Mouse (Mus musculus) myocyte (in vitro differentiated cells): Measurements from ENCODE around the gene Rgs16. TPM values are rescaled to one million over a fixed set of nuclear protein-coding genes. Genes with fewer than 3 reads are reported as not detected.

Source experiments
- H3K27me3 ChIP-seq: one replicate; pipeline ENCODE4 v1.6.1; 2011; ENCODE audit not compliant: control insufficient read depth, insufficient read depth, insufficient read length
- H3K36me3 ChIP-seq: one replicate; pipeline ENCODE4 v1.6.1; 2011; ENCODE audit not compliant: control insufficient read depth, insufficient read depth
- H3K4me2 ChIP-seq: one replicate; pipeline ENCODE4 v1.6.1; 2011; ENCODE audit warnings: low read depth, control low read depth
- H3K4me3 ChIP-seq: one replicate; pipeline ENCODE4 v1.5.1; 2011; ENCODE audit warnings: mild to moderate bottlenecking, control low read depth, moderate library complexity
- H3K79me2 ChIP-seq: one replicate; pipeline ENCODE4 v1.6.1; 2011; ENCODE audit not compliant: control insufficient read depth, insufficient read depth
- H3ac ChIP-seq: one replicate; pipeline ENCODE4 v1.6.1; 2011; ENCODE audit not compliant: control insufficient read depth, insufficient read length
- CEBPB ChIP-seq: IDR thresholded peaks from 2 replicates; pipeline ENCODE4 v1.6.1; 2011; ENCODE audit warnings: mild to moderate bottlenecking, moderate library complexity; ENCODE audit not compliant: poor library complexity, insufficient read depth, severe bottlenecking
- E2F4 ChIP-seq: IDR thresholded peaks from one replicate; pipeline ENCODE4 v1.6.1; 2011; ENCODE audit warnings: mild to moderate bottlenecking, control low read depth, moderate library complexity; ENCODE audit not compliant: insufficient read depth
- MAX ChIP-seq: IDR thresholded peaks from one replicate; pipeline ENCODE4 v1.6.1; 2011; ENCODE audit warnings: low read depth, mild to moderate bottlenecking, control low read depth
- MYOD1 ChIP-seq, 3 experiments: IDR thresholded peaks; one replicate each; pipeline ENCODE4 v1.6.1; 2011; ENCODE audit warnings: control low read depth in 2 of 3, low read depth in 2 of 3, mild to moderate bottlenecking in 2 of 3, moderate library complexity in 1 of 3; ENCODE audit not compliant: insufficient read length in 2 of 3, control insufficient read depth in 1 of 3
- MYOG ChIP-seq, 3 experiments: IDR thresholded peaks; one replicate each; pipeline ENCODE4 v1.6.1; 2011; ENCODE audit warnings: control low read depth in 2 of 3, low read depth in 2 of 3, mild to moderate bottlenecking in 2 of 3; ENCODE audit not compliant: insufficient read length in 2 of 3, control insufficient read depth in 1 of 3, insufficient read depth in 1 of 3
- POLR2A ChIP-seq: IDR thresholded peaks from one replicate; pipeline ENCODE4 v1.6.1; 2011; ENCODE audit warnings: low read depth, mild to moderate bottlenecking, control low read depth, moderate library complexity; ENCODE audit not compliant: insufficient read length
- POLR2AphosphoS2 ChIP-seq: IDR thresholded peaks from one replicate; pipeline ENCODE4 v1.6.1; 2011; ENCODE audit warnings: low read depth, control low read depth; ENCODE audit not compliant: insufficient read length
- REST ChIP-seq: IDR thresholded peaks from one replicate; pipeline ENCODE4 v1.6.1; 2011; ENCODE audit warnings: mild to moderate bottlenecking, control low read depth, moderate library complexity; ENCODE audit not compliant: insufficient read depth, insufficient read length
- SRF ChIP-seq: IDR thresholded peaks from one replicate; pipeline ENCODE4 v1.6.1; 2011; ENCODE audit warnings: low read depth; ENCODE audit not compliant: control insufficient read depth, insufficient read length
- TCF12 ChIP-seq: IDR thresholded peaks from one replicate; pipeline ENCODE4 v1.6.1; 2011; ENCODE audit warnings: mild to moderate bottlenecking, control low read depth; ENCODE audit not compliant: poor library complexity, insufficient read depth, severe bottlenecking
- TCF3 ChIP-seq: IDR thresholded peaks from one replicate; pipeline ENCODE4 v1.6.1; 2011; ENCODE audit warnings: low read depth, control low read depth; ENCODE audit not compliant: insufficient read length
- USF1 ChIP-seq: IDR thresholded peaks from one replicate; pipeline ENCODE4 v1.6.1; 2011; ENCODE audit warnings: low read depth, mild to moderate bottlenecking, control low read depth, moderate library complexity
- polyA plus RNA-seq: library from polyadenylated mRNA; unstranded; fragments of >200 nt; fragmentation: generic; extraction: Trizol; gene quantifications from one replicate; pipeline ENCODE4 v1.2.1, GENCODE M21; 2012; ENCODE audit warnings: missing spikeins

Gene Rgs16
- polyA plus RNA-seq, 1 experiment: 6.5 TPM

DNA sequence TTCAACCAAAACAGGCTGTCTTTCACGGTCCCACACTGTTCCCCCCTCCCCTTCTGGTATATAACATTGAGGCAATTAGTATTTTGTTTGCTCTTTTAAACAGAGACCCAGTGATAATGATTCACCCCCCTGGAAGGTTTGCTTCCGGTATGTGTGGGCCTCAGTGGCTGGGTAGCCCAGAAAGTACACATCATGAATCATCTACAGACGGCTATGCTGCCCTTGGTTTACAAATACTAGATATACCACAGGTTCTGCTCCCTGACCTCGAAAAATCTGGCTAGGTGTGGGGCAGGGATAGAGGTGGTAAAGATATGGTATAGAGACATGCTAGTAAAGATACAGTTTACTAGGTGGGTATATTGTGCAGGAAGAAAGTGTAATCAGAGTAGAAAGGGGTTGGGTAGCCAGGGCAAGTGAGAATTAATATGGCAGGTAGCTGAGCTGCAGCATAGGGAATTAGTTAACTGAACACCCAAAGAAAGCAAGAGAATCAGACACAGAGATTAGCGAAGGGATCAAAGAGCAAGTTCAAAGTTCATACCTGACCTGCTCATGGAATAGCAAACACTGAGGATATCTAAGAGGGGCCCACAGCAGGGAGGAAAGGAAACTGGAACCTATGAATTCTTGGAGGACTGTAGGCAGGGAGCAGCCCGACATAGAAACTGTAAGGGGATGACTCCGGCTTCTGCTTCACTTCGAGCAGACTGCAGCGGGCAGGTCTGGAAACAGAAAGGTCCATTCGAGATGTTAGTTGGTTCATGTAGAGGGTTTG lies 30.0 kb downstream of the Rgs16 start:
- no peaks in the 10 kb centered on the region for H3K79me2 ChIP-seq
- TF ChIP-seq MYOG (IDR thresholded peaks at IDR 0.05; ENCODE audit: control insufficient read depth in 1 of 3, insufficient read depth in 1 of 3, insufficient read length in 2 of 3, low read depth in 2 of 3) (no peak), CEBPB (no peak), TCF12 (no peak), POLR2AphosphoS2 (no peak), POLR2A (no peak)
- no peaks in the 10 kb centered on the region for H3K27me3 ChIP-seq
- no peaks in the 10 kb centered on the region for H3K36me3 ChIP-seq
- no peak overlapping the region for H3ac ChIP-seq
- no peak overlapping the region for H3K4me2 ChIP-seq
- no peak overlapping the region for H3K4me3 ChIP-seq

DNA sequence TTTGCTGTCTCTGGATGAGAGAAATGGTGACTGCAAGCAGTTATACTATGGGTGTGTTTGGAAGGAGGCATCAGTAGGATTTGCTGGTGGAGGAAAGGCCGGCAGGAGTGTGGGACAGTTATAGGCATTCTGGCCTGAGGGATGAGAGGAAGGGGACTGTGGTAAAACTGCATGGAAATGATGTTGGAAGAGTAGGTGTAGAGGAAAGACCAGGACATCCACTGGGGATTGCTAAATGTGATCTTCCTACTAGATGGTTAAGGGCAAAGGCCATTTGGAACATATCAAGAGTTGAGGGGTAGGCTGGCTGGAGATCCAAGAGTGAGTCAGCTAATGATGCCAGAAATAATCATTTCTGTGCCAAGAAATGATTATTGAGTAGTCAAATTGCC lies 30.6 kb downstream of the Rgs16 start:
- H3ac ChIP-seq: no peak overlapping the region
- H3K4me3 ChIP-seq: no peak overlapping the region
- H3K27me3 ChIP-seq: no peaks in the 10 kb centered on the region
- H3K79me2 ChIP-seq: no peaks in the 10 kb centered on the region
- no peaks in the 10 kb centered on the region for H3K36me3 ChIP-seq
- TF ChIP-seq E2F4 (no peak), POLR2AphosphoS2 (no peak), MYOD1 (IDR thresholded peaks at IDR 0.05; ENCODE audit: control insufficient read depth in 1 of 3, insufficient read length in 2 of 3, low read depth in 2 of 3) (no peak), MYOG (IDR thresholded peaks at IDR 0.05; ENCODE audit: control insufficient read depth in 1 of 3, insufficient read depth in 1 of 3, insufficient read length in 2 of 3, low read depth in 2 of 3) (no peak), SRF (no peak), TCF3 (no peak), USF1 (no peak), CEBPB (no peak), REST (no peak), POLR2A (no peak), MAX (no peak), TCF12 (no peak)
- H3K4me2 ChIP-seq: no peak overlapping the region

DNA sequence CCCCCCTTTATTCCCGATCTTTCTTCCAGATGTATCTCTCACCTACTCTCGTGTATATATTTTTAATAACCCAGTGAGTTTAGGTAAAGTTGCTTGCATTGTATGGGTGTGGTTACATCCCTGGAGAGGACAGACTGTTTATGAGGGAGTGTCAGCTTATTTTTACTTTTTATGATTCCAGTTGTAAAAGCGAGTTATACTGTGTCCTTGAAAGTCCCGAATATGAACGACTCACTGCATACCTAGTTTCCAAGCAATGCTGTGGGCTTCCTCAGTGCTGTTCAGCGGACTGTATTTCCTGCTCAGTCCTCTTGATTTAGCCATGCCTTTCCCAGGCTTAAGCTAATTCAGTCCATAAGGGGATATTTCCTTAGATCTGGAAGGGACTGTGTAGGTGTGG lies 35.0 kb downstream of the Rgs16 start:
- H3K4me2 ChIP-seq: no peak overlapping the region
- no peak overlapping the region for H3ac ChIP-seq
- TF ChIP-seq MAX (no peak), MYOG (IDR thresholded peaks at IDR 0.05; ENCODE audit: control insufficient read depth in 1 of 3, insufficient read depth in 1 of 3, insufficient read length in 2 of 3, low read depth in 2 of 3) (no peak)
- no peak overlapping the region for H3K4me3 ChIP-seq
- H3K27me3 ChIP-seq: peaks cover 5% of the 10 kb centered on the region
- no peaks in the 10 kb centered on the region for H3K36me3 ChIP-seq
- no peaks in the 10 kb centered on the region for H3K79me2 ChIP-seq

DNA sequence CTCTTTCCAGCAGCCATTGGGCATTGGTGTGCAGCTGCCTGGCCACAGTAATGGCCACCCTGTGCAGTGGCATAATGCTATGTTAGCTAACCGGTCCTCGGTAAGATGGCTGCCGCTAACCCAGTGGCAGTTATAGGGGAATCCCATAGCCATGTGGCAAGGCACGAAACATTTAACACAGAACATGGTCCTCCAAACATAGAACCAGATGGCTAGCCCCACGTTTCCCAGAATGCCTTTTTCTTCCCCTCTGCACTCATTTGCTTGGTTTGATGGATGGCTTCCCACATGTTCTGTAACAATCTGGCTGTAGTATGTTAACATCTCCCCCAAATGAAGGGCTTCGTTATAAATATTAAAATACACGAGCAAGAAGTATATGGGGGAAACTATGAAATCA lies 36.1 kb downstream of the Rgs16 start:
- TF ChIP-seq TCF3 (no peak), POLR2AphosphoS2 (no peak), CEBPB (no peak)
- Histone ChIP-seq H3K27me3 (peaks cover 5% of the 10 kb centered on the region), H3K4me2 (no peak overlapping the region), H3K36me3 (no peaks in the 10 kb centered on the region), H3K4me3 (no peak overlapping the region), H3K79me2 (no peaks in the 10 kb centered on the region), H3ac (no peak overlapping the region)

DNA sequence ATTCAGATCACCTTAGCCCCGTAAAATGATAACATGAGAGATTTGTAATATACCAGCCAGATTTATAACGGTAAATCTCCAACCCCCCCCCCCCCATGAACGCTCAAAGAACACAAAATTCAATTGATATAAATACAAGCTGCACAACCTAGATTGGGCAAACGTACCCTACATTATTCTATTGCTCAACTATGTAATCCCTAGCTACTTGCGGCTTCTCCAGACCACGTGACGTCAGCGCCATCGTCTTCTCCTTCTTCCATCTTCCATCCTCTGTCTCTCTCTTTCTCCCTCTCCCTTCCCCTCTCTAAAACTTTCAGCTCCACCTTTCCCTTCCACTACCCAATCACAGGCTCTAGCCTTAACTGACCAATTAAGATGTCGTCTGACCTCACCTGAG lies 38.1 kb downstream of the Rgs16 start:
- Histone ChIP-seq H3K79me2 (no peaks in the 10 kb centered on the region), H3ac (no peak overlapping the region), H3K27me3 (peaks cover 5% of the 10 kb centered on the region), H3K4me2 (no peak overlapping the region), H3K4me3 (no peak overlapping the region), H3K36me3 (no peaks in the 10 kb centered on the region)
- no peak for TF ChIP-seq USF1
- TF ChIP-seq TCF3: no peak
- no peak for TF ChIP-seq MAX
- TF ChIP-seq TCF12: no peak
- TF ChIP-seq CEBPB: no peak
- no peak for TF ChIP-seq REST
- TF ChIP-seq MYOG (IDR thresholded peaks at IDR 0.05; ENCODE audit: control insufficient read depth in 1 of 3, insufficient read depth in 1 of 3, insufficient read length in 2 of 3, low read depth in 2 of 3): no peak
- no peak for TF ChIP-seq POLR2A
- no peak for TF ChIP-seq MYOD1 (IDR thresholded peaks at IDR 0.05; ENCODE audit: control insufficient read depth in 1 of 3, insufficient read length in 2 of 3, low read depth in 2 of 3)
- TF ChIP-seq E2F4: no peak
- no peak for TF ChIP-seq SRF
